Mouse (Mus musculus): ENCODE results near the gene Tecrl. TPM values are rescaled to one million over a fixed set of nuclear protein-coding genes. Genes with fewer than 3 reads are reported as not detected.

Gene Tecrl
- 29.0 TPM in 2 replicates for polyA plus RNA-seq (2015; fragmentation: Nextera tagmentation; extraction: Ambion mirVana)

DNA sequence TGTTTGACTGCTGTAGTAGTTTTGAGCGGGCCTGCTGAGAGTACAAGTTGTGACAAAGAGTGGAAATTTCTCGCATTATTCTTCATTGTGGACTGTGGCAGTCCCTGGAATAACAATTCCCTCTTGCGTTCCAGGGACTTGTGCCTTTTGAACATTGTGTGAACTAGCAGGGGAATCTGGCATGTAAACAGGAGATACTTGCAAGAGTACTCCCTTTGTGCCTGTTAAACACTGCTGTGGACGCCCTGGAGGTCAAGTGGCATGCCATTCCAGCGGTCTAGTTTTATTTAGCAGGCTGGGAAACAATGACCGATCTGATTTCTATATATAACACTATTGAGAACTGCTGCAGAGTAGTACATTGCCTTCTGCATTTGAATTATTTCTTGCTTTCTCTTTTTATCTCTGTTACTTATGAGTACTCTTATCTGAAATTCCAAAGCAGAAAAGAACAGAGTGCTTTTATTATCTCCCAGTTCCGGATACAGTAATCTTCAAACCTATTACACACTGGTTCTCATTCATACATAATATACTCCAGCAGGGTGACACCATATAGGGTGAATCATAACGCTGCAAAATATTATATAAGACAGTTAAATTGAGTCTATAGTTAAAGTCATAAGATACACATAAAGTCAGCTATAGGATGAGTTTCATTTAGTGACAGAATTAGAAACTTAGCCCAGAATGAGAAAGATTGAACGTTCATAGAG lies at the start of gene Tecrl:
Tecrl (minus strand) TSS at position 350 of the 716 bp plus-strand sequence.
- 12% methylated on average over 9 of the region's 9 CpGs for WGBS
- H3K4me1 ChIP-seq, result peaks cover 7% of the 10 kb centered on the region
- no peaks in the 10 kb centered on the region for H3K36me3 ChIP-seq
- H3K9me3 ChIP-seq, result no peaks in the 10 kb centered on the region
- peak within 1 kb of the TSS; percentile 90 for H3K27ac ChIP-seq (replicated peaks)
- ATAC-seq (ENCODE audit: extremely low read depth, insufficient number of reproducible peaks, low FRiP score, low TSS enrichment), result peak; percentile 66; the same call in 1 of the 2 replicates
- H3K9ac ChIP-seq, result peak within 1 kb of the TSS; percentile 76
- H3K27me3 ChIP-seq (replicated peaks), result no peaks in the 10 kb centered on the region
- peak within 1 kb of the TSS; percentile 55 for H3K4me2 ChIP-seq
- H3K4me3 ChIP-seq, result peak within 1 kb of the TSS; percentile 48

DNA sequence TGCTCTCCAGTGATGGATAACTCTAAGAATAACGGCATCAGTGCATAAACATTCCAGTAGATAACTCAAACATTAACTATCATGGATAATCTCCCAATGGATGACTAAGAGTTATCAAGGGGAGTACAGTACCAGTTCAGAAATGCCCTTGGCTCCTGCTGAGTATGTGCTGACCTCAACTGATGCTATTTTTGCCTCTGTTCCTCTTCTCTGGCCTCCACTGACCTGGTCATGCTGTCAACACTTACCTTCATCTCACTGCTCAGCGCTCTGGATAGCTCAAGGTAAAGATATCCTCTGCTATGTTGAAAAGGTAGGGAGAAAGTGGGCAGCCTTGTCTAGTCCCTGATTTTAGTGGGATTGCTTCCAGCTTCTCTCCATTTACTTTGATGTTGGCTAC lies 30.0 kb upstream of the Tecrl start:
- no peaks in the 10 kb centered on the region for H3K27me3 ChIP-seq (replicated peaks)
- H3K27ac ChIP-seq (replicated peaks), result no peak overlapping the region
- ATAC-seq (ENCODE audit: extremely low read depth, insufficient number of reproducible peaks, low FRiP score, low TSS enrichment), result no peak
- no peaks in the 10 kb centered on the region for H3K9me3 ChIP-seq
- no peaks in the 10 kb centered on the region for H3K36me3 ChIP-seq
- H3K4me1 ChIP-seq, result no peaks in the 10 kb centered on the region
- H3K9ac ChIP-seq, result no peak overlapping the region
- WGBS, result 34% methylated on average over 2 of the region's 2 CpGs
- H3K4me2 ChIP-seq, result no peak overlapping the region
- no peak overlapping the region for H3K4me3 ChIP-seq

DNA sequence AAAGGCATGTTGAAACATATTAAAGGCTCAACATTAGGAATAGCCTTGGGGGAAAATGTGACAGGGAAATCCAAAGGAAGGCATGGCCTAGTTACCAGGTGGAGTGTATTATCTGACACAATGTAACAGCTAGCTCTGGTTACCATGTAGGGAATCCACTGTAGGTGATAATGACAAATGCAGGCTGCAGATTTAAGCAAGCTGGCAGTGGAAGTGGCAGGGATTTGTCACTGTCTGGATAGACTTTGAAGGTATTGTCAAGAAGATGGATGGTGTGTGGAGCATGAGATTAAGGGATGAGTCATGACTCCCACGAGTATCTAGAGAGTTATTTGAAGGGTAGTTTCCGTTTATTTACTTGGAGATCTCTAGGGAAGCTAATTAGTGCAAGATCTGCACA lies 3.4 kb downstream of the Tecrl start:
- no peaks in the 10 kb centered on the region for H3K9me3 ChIP-seq
- H3K4me1 ChIP-seq, result peaks cover 7% of the 10 kb centered on the region
- H3K9ac ChIP-seq, result no peak overlapping the region
- no peak overlapping the region for H3K4me3 ChIP-seq
- 3% methylated on average over 2 of the region's 2 CpGs for WGBS
- ATAC-seq (ENCODE audit: extremely low read depth, insufficient number of reproducible peaks, low FRiP score, low TSS enrichment), result no peak
- H3K27ac ChIP-seq (replicated peaks), result peak overlapping the region; percentile 71
- no peaks in the 10 kb centered on the region for H3K36me3 ChIP-seq
- peak overlapping the region; percentile 37; the same call in 1 of the 2 replicates for H3K4me2 ChIP-seq
- H3K27me3 ChIP-seq (replicated peaks), result no peaks in the 10 kb centered on the region

- Histone ChIP-seq H3K27ac (replicated peaks) (no peak overlapping the region), H3K4me2 (no peak overlapping the region)
- 35% methylated on average over 4 of the region's 4 CpGs for WGBS
Measured at GRCm38 (mm10) chr5:83339144-83339543, 15.9 kb downstream of the Tecrl start.

GRCm38 (mm10) chr5:83267148-83267776 lies 87.7 kb downstream of the Tecrl start:
- no peak for ATAC-seq (ENCODE audit: extremely low read depth, insufficient number of reproducible peaks, low FRiP score, low TSS enrichment)
- Histone ChIP-seq H3K4me1 (peaks cover 14% of the 10 kb centered on the region), H3K4me2 (no peak overlapping the region), H3K9ac (no peak overlapping the region), H3K36me3 (no peaks in the 10 kb centered on the region), H3K27ac (replicated peaks) (peak overlapping the region; percentile 60), H3K27me3 (replicated peaks) (no peaks in the 10 kb centered on the region), H3K4me3 (no peak overlapping the region), H3K9me3 (no peaks in the 10 kb centered on the region)
- 40% methylated on average over 2 of the region's 2 CpGs for WGBS

More at GRCm38 (mm10) chr5:83339144-83339543, 15.9 kb downstream of the Tecrl start:
- no peaks in the 10 kb centered on the region for H3K27me3 ChIP-seq (replicated peaks)
- H3K4me1 ChIP-seq, result no peaks in the 10 kb centered on the region
- H3K9ac ChIP-seq, result no peak overlapping the region
- H3K36me3 ChIP-seq, result no peaks in the 10 kb centered on the region
- no peak for ATAC-seq (ENCODE audit: extremely low read depth, insufficient number of reproducible peaks, low FRiP score, low TSS enrichment)
- no peaks in the 10 kb centered on the region for H3K9me3 ChIP-seq
- no peak overlapping the region for H3K4me3 ChIP-seq

DNA sequence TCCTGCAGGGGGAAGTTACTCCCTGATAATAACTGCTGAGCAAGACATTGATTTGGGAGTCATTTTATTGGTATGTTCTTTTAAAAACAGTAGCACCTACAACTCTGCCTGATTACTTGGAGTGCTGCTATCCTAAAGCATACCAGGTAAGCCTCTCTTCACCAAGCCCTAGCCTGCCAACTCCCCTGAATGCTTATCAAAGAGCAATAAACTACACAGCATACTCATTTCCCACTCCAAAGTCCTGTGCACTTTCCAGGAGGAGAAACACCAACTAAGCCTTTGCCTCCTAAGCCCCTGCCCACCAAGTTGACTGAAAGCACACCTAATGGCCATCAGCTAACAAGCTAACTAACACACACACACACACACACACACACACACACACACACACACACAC lies 94.9 kb downstream of the Tecrl start:
- H3K4me2 ChIP-seq, result no peak overlapping the region

DNA sequence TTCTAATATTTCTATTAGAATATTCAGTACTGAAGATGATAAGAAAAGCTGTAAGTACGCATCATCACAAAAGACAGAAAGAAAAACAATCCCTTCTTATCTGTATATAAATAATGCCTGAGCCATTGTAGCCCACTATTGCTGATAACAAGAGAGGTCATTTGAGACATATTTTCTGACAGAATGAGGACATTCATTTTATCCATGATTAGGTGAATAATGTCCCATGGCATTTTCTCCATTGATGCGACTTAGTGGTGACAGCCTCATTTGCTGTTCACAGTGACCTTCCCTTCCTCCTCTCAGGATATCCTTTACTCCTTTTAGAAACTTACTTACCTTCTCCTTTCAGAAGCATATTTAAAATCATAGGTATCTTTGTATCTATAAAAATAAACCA lies 100.9 kb downstream of the Tecrl start:
- no peak for ATAC-seq (ENCODE audit: extremely low read depth, insufficient number of reproducible peaks, low FRiP score, low TSS enrichment)
- H3K9ac ChIP-seq, result no peak overlapping the region
- 63% methylated on average over 2 of the region's 2 CpGs for WGBS

More for the DNA sequence above, 94.9 kb downstream of the Tecrl start:
- H3K36me3 ChIP-seq, result no peaks in the 10 kb centered on the region
- no peak overlapping the region for H3K9ac ChIP-seq
- H3K9me3 ChIP-seq, result no peaks in the 10 kb centered on the region
- H3K27ac ChIP-seq (replicated peaks), result no peak overlapping the region
- H3K27me3 ChIP-seq (replicated peaks), result no peaks in the 10 kb centered on the region
- no peaks in the 10 kb centered on the region for H3K4me1 ChIP-seq
- ATAC-seq (ENCODE audit: extremely low read depth, insufficient number of reproducible peaks, low FRiP score, low TSS enrichment), result no peak
- H3K4me3 ChIP-seq, result no peak overlapping the region

DNA sequence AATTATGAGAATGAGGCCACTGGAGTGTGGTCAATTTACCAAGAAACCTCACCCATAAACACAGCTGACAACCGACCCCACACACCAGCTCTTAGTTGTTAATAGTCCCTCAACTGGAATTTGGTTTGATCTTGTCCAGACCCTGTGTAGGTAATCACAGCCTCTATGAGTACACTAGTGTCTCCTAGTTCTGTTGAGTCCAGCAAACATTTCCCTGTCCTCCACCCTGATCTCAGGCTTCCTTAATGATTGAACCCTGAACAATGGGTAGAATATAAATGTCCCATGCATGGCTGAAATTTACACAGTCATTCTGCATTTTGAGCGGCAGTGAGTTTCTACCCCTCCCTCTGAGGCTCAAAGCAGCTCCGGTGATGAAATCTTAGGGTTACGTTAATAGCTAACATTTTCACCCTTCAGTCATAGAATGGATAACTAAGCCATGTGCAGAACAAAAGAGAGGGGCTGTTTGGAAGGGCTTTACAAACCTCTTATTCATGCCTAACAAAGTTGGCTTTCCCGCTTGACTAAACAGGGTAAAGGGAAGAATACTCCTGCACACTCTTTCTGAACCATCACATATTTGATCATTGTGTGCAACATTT lies 116.0 kb downstream of the Tecrl start:
- H3K36me3 ChIP-seq, result no peaks in the 10 kb centered on the region
- no peaks in the 10 kb centered on the region for H3K4me1 ChIP-seq
- H3K27ac ChIP-seq (replicated peaks), result no peak overlapping the region
- H3K27me3 ChIP-seq (replicated peaks), result no peaks in the 10 kb centered on the region
- 77% methylated on average over 5 of the region's 5 CpGs for WGBS
- no peak overlapping the region for H3K4me3 ChIP-seq
- H3K4me2 ChIP-seq, result no peak overlapping the region
- H3K9ac ChIP-seq, result no peak overlapping the region
- no peaks in the 10 kb centered on the region for H3K9me3 ChIP-seq
- ATAC-seq (ENCODE audit: extremely low read depth, insufficient number of reproducible peaks, low FRiP score, low TSS enrichment), result no peak

More for the DNA sequence above, 100.9 kb downstream of the Tecrl start:
- no peak overlapping the region for H3K4me2 ChIP-seq
- no peaks in the 10 kb centered on the region for H3K36me3 ChIP-seq
- no peaks in the 10 kb centered on the region for H3K4me1 ChIP-seq
- no peaks in the 10 kb centered on the region for H3K9me3 ChIP-seq
- no peaks in the 10 kb centered on the region for H3K27me3 ChIP-seq (replicated peaks)
- H3K27ac ChIP-seq (replicated peaks), result no peak overlapping the region
- no peak overlapping the region for H3K4me3 ChIP-seq
